Mouse (Mus musculus): Measurements from ENCODE around the gene Mfap5.

DNA sequence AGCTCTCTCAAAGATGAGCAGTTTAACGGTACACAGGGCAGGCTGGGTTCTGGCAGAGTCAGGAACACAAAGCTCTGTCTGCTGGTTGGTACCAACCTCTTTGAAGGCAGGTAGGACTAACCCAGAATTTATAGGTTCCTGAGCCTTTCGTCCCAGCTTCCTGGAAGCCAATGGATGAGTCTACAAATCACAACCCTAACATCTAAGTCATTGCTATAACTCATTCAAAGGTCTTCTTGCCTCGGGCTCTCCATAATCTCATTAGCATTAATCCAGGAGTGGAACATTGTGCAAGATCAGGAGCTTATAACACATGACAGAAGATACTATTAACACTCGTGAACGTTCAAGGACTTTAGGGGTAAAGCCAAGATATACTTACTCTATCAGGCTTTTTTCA lies 7.0 kb upstream of the Mfap5 start, which contains the start of gene Rimklb:
- TF ChIP-seq CTCF (IDR thresholded peaks at IDR 0.05; ENCODE audit: low read depth, low read length) (no peak), POLR2A (IDR thresholded peaks at IDR 0.05; ENCODE audit: borderline replicate concordance, low read depth, low read length) (no peak)
